Mouse (Mus musculus) megakaryocyte-erythroid progenitor cell, adult 5-6 weeks (primary cell): ENCODE measurements around the gene Cdnf. TPM values are rescaled to one million over a fixed set of nuclear protein-coding genes. Genes with fewer than 3 reads are reported as not detected.

Source experiments
- ATAC-seq: replicated peaks from 2 replicates; pipeline ENCODE4 v1.8.0; 2016; ENCODE audit warnings: mild to moderate bottlenecking, inconsistent platforms; ENCODE audit not compliant: severe bottlenecking, poor library complexity, low FRiP score, low TSS enrichment
- total RNA-seq, 2 experiments: library from RNA; stranded (forward) in 1 of 2; stranded (reverse) in 1 of 2; fragments of 200-1000, 215-1000 nt in 1 of 2; fragments of >200 nt in 1 of 2; fragmentation: Nextera tagmentation in 1 of 2; gene quantifications; 2 replicates each; pipeline ENCODE4 v1.2.3; 2014 to 2017

Gene Cdnf
- total RNA-seq (2014; fragmentation: Nextera tagmentation): 0.20 TPM in 2 replicates
- total RNA-seq (2017): 0.75 and 2.6 TPM in 2 replicates

GRCm38 (mm10) chr2:3512552-3513454 is at the start of gene Cdnf, which contains the start of the genes Gm45902 and Hspa14:
TSS of gene Cdnf (plus strand) at chr2:3513030.
TSS of gene Gm45902 (minus strand) at chr2:3512790.
TSS of gene Hspa14 (minus strand) at chr2:3512814.
- ATAC-seq: peak; percentile 96

- peak; percentile 68 for ATAC-seq
Measured at GRCm38 (mm10) chr2:3473891-3474290, 38.9 kb upstream of the Cdnf start.

GRCm38 (mm10) chr2:3474361-3474805 is 38.4 kb upstream of the Cdnf start:
- peak; percentile 58 for ATAC-seq

- peak; percentile 96 for ATAC-seq
Measured at GRCm38 (mm10) chr2:3474861-3475283, 38.0 kb upstream of the Cdnf start, which contains the start of gene Suv39h2. TSS of gene Suv39h2 (minus strand) at chr2:3475031.

GRCm38 (mm10) chr2:3475746-3476251 is 37.0 kb upstream of the Cdnf start:
- no peak for ATAC-seq

- peak; percentile 91 for ATAC-seq
Measured at GRCm38 (mm10) chr2:3480239-3480638, 32.6 kb upstream of the Cdnf start.

GRCm38 (mm10) chr2:3489816-3490215 is 23.0 kb upstream of the Cdnf start:
- ATAC-seq: no peak

GRCm38 (mm10) chr2:3493833-3494409 is 18.9 kb upstream of the Cdnf start:
- ATAC-seq: peak; percentile 90

GRCm38 (mm10) chr2:3499543-3499942 is 13.3 kb upstream of the Cdnf start:
- no peak for ATAC-seq

- no peak for ATAC-seq
Measured at GRCm38 (mm10) chr2:3500886-3501285, 11.9 kb upstream of the Cdnf start.

- peak; percentile 28 for ATAC-seq
Measured at GRCm38 (mm10) chr2:3512076-3512475, 754 bp upstream of the Cdnf start.

- ATAC-seq: peak; percentile 68; the same call in 1 of the 2 replicates
Measured at GRCm38 (mm10) chr2:3522558-3522957, 9.7 kb downstream of the Cdnf start.

- no peak for ATAC-seq
Measured at GRCm38 (mm10) chr2:3526288-3526687, 13.5 kb downstream of the Cdnf start.

GRCm38 (mm10) chr2:3541307-3542079 is 28.7 kb downstream of the Cdnf start:
- ATAC-seq: no peak

GRCm38 (mm10) chr2:3546055-3546454 is 33.2 kb downstream of the Cdnf start:
- ATAC-seq: peak; percentile 83

GRCm38 (mm10) chr2:3546588-3546987 is 33.8 kb downstream of the Cdnf start:
- peak; percentile 77 for ATAC-seq

GRCm38 (mm10) chr2:3570186-3570585 is 57.4 kb downstream of the Cdnf start, which contains the start of gene Fam107b:
TSS of gene Fam107b (plus strand) at chr2:3570488.
- ATAC-seq: no peak

GRCm38 (mm10) chr2:3570606-3571005 is 57.8 kb downstream of the Cdnf start:
- ATAC-seq: no peak

- ATAC-seq: no peak
Measured at GRCm38 (mm10) chr2:3573883-3574282, 61.1 kb downstream of the Cdnf start.
